Mouse (Mus musculus) ES-E14 (cell line): ENCODE measurements at regions not wholly inside any gene's neighbourhood (a gene's known extent, or its start where the extent isn't known, plus 50 kb on each side); places are given as distances from the start of the nearest gene placed in this dataset.

Source experiments
- CHD2 ChIP-seq: IDR thresholded peaks from 2 replicates; pipeline ENCODE4 v1.6.1; 2014; ENCODE audit warnings: mild to moderate bottlenecking, low read depth, low read length, inconsistent platforms
- HCFC1 ChIP-seq: IDR thresholded peaks from 2 replicates; pipeline ENCODE4 v1.6.1; 2012; ENCODE audit warnings: low read length, inconsistent platforms, borderline replicate concordance; ENCODE audit not compliant: insufficient read depth
- ZC3H11A ChIP-seq: IDR thresholded peaks from 2 replicates; pipeline ENCODE4 v1.6.1; 2012; ENCODE audit warnings: low read depth, mild to moderate bottlenecking, inconsistent platforms, low read length, borderline replicate concordance

- TF ChIP-seq CHD2 = no peak
- no peak for TF ChIP-seq ZC3H11A
- no peak for TF ChIP-seq HCFC1
Measured at GRCm38 (mm10) chr17:67512008-67512407, 120.5 kb downstream of the Lrrc30 start.
